Mouse (Mus musculus) colon, adult 2 months (tissue): Measurements from ENCODE around the gene Cables2. TPM values are rescaled to one million over a fixed set of nuclear protein-coding genes. Genes with fewer than 3 reads are reported as not detected.

Experiments
- polyA plus RNA-seq: library from polyadenylated mRNA; depleted of rRNA; stranded (reverse); fragments of >200 nt; gene quantifications from 2 replicates; pipeline ENCODE4 v1.2.3, GENCODE M21; 2012; rRNA removed

The Cables2 gene
- polyA plus RNA-seq, result 33.6 and 35.1 TPM in 2 replicates

GRCm38 (mm10) chr2:180273394-180274244 is at the start of gene Cables2:
TSS of gene Cables2 (minus strand) at chr2:180273496.

GRCm38 (mm10) chr2:180289440-180290108 is 16.3 kb upstream of the Cables2 start, which contains the start of gene Rbbp8nl:
TSS of gene Rbbp8nl (minus strand) at chr2:180289879.

DNA sequence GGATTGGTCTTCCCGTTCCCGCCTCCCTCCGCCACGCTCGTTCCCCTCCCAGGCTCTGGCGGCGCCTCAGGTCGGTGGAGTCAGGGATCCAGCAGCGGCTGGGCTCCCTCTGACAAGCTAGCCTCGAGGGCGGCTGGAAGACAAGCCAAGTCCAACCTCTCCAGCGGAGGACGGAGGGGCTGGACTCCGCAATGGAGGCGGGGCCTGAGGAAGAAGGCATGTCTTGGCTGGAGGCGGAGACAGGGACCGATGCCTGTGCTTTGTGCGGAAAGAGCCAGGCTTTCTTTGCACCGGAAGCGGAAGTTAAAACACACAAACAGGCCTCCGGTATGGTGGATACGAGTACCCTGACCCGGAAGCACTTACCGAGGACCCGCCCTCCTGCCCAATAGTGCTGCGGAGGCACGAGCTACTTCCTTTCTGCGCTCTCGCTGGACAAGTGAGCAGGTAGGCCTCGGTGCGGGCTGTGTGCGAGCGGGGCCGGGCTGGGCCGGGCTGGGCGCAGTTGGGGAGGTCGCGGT is 16.2 kb downstream of the Cables2 start, which contains the start of gene Rps21:
Gene Rps21, plus strand, starts transcription at position 377 of the 521 bp plus-strand sequence.

DNA sequence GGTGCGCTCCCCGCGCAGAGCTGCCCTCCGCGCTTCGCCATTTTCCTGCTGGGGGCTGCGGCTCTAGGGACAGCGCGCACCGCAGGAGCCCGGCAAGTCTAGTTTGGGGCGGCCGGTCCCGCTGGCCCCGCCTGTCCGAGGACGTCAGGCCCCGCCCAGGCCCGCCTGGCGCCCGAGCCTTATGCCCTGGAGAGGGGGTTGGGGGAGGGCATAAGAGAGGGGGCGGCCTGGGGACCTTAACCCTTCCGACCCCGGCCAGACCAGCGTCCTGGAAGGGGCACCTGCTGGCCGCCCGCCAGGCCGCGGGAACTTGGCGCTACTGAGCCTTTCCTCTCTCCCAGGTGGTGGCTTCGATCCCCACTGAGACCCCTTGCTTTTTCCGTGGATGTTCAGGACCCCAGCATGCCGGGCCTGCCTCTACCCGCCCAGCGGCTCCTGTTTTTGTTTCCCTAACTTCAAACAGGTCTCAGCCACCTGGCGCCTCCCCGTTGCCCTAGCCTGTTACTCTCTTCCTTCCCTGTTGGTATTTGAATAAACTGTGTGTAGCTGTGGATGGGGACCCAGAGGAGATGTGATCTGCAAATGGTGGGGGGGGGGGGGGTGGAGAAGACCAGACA is 47.4 kb downstream of the Cables2 start, which contains the start of gene Lama5:
Gene Lama5, minus strand, starts transcription at position 98 of the 617 bp plus-strand sequence.

Other genes starting within 250 kb of the Cables2 start
- gene Lsm14b, start 248.5 kb downstream of the Cables2 start, polyA plus RNA-seq, result 47.1 and 59.0 TPM in 2 replicates
- 132 and 137 TPM in 2 replicates for gene Psma7, start 231.1 kb downstream of the Cables2 start, polyA plus RNA-seq
- 7.0 and 8.2 TPM in 2 replicates for gene Ss18l1, start 231.0 kb downstream of the Cables2 start, polyA plus RNA-seq
- gene Mtg2, start 202.9 kb downstream of the Cables2 start, polyA plus RNA-seq, result 11.2 and 13.1 TPM in 2 replicates
- gene Hrh3, start 169.0 kb downstream of the Cables2 start, polyA plus RNA-seq, result 0.13 and 0.23 TPM in 2 replicates
- 47.0 and 47.9 TPM in 2 replicates for gene Osbpl2, start 154.2 kb downstream of the Cables2 start, polyA plus RNA-seq
- 114 and 125 TPM in 2 replicates for gene Adrm1, start 102.0 kb downstream of the Cables2 start, polyA plus RNA-seq
- 60.6 and 63.4 TPM in 2 replicates for gene Lama5, start 47.6 kb downstream of the Cables2 start, polyA plus RNA-seq
- 2,955 and 3,485 TPM in 2 replicates for gene Rps21, start 16.1 kb downstream of the Cables2 start, polyA plus RNA-seq
- 3.7 and 4.2 TPM in 2 replicates for gene Rbbp8nl, start 16.4 kb upstream of the Cables2 start, polyA plus RNA-seq
- 0.80 and 0.98 TPM in 2 replicates for gene Gata5, start 61.2 kb upstream of the Cables2 start, polyA plus RNA-seq
- 12.3 and 13.6 TPM in 2 replicates for gene Slco4a1, start 182.7 kb upstream of the Cables2 start, polyA plus RNA-seq
- gene Ntsr1, start 226.5 kb upstream of the Cables2 start, polyA plus RNA-seq, result 1.5 and 2.0 TPM in 2 replicates